Comparison of ENCODE assay signal across 11 mouse cellular contexts in genomic region chr16:29977711-29978110, GRCm38 (mm10).
DNase-seq lines count a peak whose midpoint lies in the region; ATAC-seq and TF ChIP-seq lines count a peak whose summit lies in the region.
"Had no signal": no experiment of that assay in that cellular context is flagged by ENCODE, and none has a peak within 500 bp of the region (broad histone marks: within the 10 kb centered on the region; RNA-seq: fewer than 3 reads in every experiment).

No protein-coding gene starts in this region.

- H3K4me1 ChIP-seq in forebrain, postnatal 0 days (ENCODE audit: insufficient read depth), result no peaks in the 10 kb centered on the region

- H3K27me3 ChIP-seq in forebrain, postnatal 0 days (ENCODE audit: insufficient read depth, low read length), result no peaks in the 10 kb centered on the region

- no peak overlapping the region for H3K4me2 ChIP-seq in forebrain, postnatal 0 days (ENCODE audit: low read depth)
- H3K4me2 ChIP-seq: heart, embryonic 13.5 days; liver, embryonic 12.5 days had no signal

- H3K4me3 ChIP-seq in gastrocnemius, adult 2 months, result no peak overlapping the region
- H3K4me3 ChIP-seq in forebrain, postnatal 0 days (ENCODE audit: low read depth, low read length), result no peak overlapping the region
- H3K4me3 ChIP-seq: heart, embryonic 13.5 days; liver, embryonic 12.5 days had no signal

- peak; percentile 55 for DNase-seq in gastrocnemius, adult 2 months
- DNase-seq in gastrocnemius, postnatal 14 days, result no peak
- DNase-seq in urinary bladder, postnatal 25 days (ENCODE audit: low spot score), result peak; percentile 46
- DNase-seq in urinary bladder, postnatal 10 days (ENCODE audit: low spot score), result no peak
- peak; percentile 56 for DNase-seq in lung, postnatal 25 days (ENCODE audit: low spot score)
- peak; percentile 61 to 77 for DNase-seq in urinary bladder, postnatal 36 days (ENCODE audit: low spot score in 2 of 2)
- DNase-seq in kidney, postnatal 4 days, result no peak
- DNase-seq in forebrain, postnatal 0 days, result no peak

- WGBS in forebrain, postnatal 0 days, result 70% methylated on average over 8 of the region's 8 CpGs

- no peak for TF ChIP-seq CTCF in gastrocnemius, adult 2 months (IDR thresholded peaks at IDR 0.05)
- TF ChIP-seq CTCF in forebrain, postnatal 0 days (IDR thresholded peaks at IDR 0.05; ENCODE audit: low read depth), result no peak

- H3K9me3 ChIP-seq in forebrain, postnatal 0 days (ENCODE audit: low read length), result no peaks in the 10 kb centered on the region
- H3K9me3 ChIP-seq: heart, embryonic 13.5 days; liver, embryonic 12.5 days had no signal

- intact Hi-C loops in gastrocnemius, adult 2 months (cut with DNase I), result loop anchor here (2.0 kb wide), 1 partner anchor 31 kb away; no protein-coding TSS in a partner anchor
- intact Hi-C loops in gastrocnemius, postnatal 14 days (cut with DNase I; ENCODE audit: low total_unique reads), result no loop called here

- H3K27ac ChIP-seq in gastrocnemius, adult 2 months, result peak overlapping the region; percentile 66; the same call in 1 of the 2 replicates
- no peak overlapping the region for H3K27ac ChIP-seq in forebrain, postnatal 0 days (ENCODE audit: low read depth, low read length)
- H3K27ac ChIP-seq: heart, embryonic 13.5 days; liver, embryonic 12.5 days had no signal

- H3K9ac ChIP-seq in forebrain, postnatal 0 days, result no peak overlapping the region
- H3K9ac ChIP-seq: heart, embryonic 13.5 days; liver, embryonic 12.5 days had no signal

- no peak for ATAC-seq in forebrain, postnatal 0 days
- ATAC-seq: inflammation-experienced regulatory T-cells, adult 6 months; liver, embryonic 12.5 days had no signal

- no peaks in the 10 kb centered on the region for H3K36me3 ChIP-seq in forebrain, postnatal 0 days (ENCODE audit: insufficient read depth)
- H3K36me3 ChIP-seq: heart, embryonic 13.5 days; liver, embryonic 12.5 days had no signal

Comparison
In these comparisons a context has a peak if more than half of its experiments do, and no peak if none do; other contexts are left out.
1. DNase-seq: peak in gastrocnemius, adult 2 months (single experiment), urinary bladder, postnatal 25 days (single experiment), lung, postnatal 25 days (single experiment) and urinary bladder, postnatal 36 days (2 of 2); none in gastrocnemius, postnatal 14 days (single experiment), urinary bladder, postnatal 10 days (single experiment), kidney, postnatal 4 days (0 of 2) and forebrain, postnatal 0 days (single experiment).